8 mouse cellular contexts compared by ENCODE assay signal in the genomic region with DNA sequence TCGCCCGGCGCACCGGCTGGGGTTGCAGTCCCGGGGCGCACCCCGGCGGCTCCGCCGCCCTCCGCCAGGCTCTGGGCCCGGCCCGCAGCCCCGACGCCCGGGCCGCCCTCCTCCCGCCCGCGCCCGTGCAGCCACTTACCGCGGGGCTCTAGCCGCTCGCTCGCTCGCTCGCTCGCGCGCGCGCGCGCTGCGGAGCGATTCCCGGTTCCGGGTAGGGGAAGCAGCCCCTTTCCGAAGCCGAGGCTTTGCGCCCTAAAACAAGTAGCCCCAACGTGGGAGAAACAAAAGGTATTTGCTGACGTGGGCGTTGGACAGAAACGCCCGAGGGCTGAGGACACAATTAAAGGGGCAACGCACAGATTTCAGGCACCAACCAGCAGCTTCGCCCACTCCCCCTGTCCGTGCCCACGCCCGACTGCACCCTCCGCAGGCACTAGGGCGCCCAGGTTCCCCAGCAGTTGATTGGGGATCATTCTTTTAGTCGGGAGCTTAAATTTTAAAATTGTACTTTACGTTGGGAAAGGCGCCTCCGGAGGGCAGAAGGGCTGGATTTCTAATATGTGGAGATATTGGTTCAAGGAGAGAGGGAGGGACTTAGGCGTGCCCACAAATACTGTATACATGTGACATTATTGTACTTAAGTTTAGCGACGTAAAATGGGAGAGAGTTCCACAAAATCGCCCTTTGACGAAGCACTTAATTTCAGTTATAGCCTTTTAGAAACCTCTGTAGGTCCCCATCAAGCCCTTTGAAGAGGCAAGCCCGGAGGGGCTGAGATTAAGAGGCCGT. TPM values are rescaled to one million over a fixed set of nuclear protein-coding genes. Genes with fewer than 3 reads are reported as not detected.
DNase-seq lines count a peak whose midpoint lies in the region; ATAC-seq and TF ChIP-seq lines count a peak whose summit lies in the region.

Zbtb8a (minus strand) TSS at position 516 of the 790 bp plus-strand sequence.

- TF ChIP-seq POLR2A in limb, embryonic 14.5 days (IDR thresholded peaks at IDR 0.05; ENCODE audit: borderline replicate concordance, extremely low read depth, insufficient read depth, insufficient read length) = 0 out of 2 replicates have a peak, but pooled peaks have one; percentile 34

- peak; percentile 47 for ATAC-seq in granulocyte monocyte progenitor cell, adult 5-6 weeks (replicated peaks; ENCODE audit: poor library complexity, severe bottlenecking)
- ATAC-seq in limb, embryonic 14.5 days (ENCODE audit: low FRiP score, low read depth) = peak; percentile 69; the same call in 1 of the 2 replicates
- ATAC-seq in midbrain, embryonic 14.5 days (ENCODE audit: low FRiP score, low TSS enrichment) = peak; percentile 48
- ATAC-seq in stomach, embryonic 14.5 days (ENCODE audit: insufficient number of reproducible peaks, insufficient read depth, low FRiP score, low read depth) = peak; percentile 64

- H3K27ac ChIP-seq in limb, embryonic 14.5 days (replicated peaks; ENCODE audit: low read depth, low read length) = peak within 1 kb of the TSS; percentile 92
- peak within 1 kb of the TSS; percentile 92 for H3K27ac ChIP-seq in midbrain, embryonic 14.5 days (replicated peaks; ENCODE audit: low read depth, low read length)
- peak within 1 kb of the TSS; percentile 82 for H3K27ac ChIP-seq in stomach, embryonic 14.5 days (ENCODE audit: low read length)

- no peaks in the 10 kb centered on the region for H3K27me3 ChIP-seq in limb, embryonic 14.5 days (ENCODE audit: control insufficient read depth, insufficient read depth, low read length)
- H3K27me3 ChIP-seq in midbrain, embryonic 14.5 days (ENCODE audit: control insufficient read depth, insufficient read depth, low read length) = peaks cover 5% of the 10 kb centered on the region; the same call in 1 of the 2 replicates
- H3K27me3 ChIP-seq in stomach, embryonic 14.5 days (ENCODE audit: control insufficient read depth, insufficient read depth, low read length) = no peaks in the 10 kb centered on the region

- H3K4me1 ChIP-seq in limb, embryonic 14.5 days (ENCODE audit: control insufficient read depth, insufficient read depth, low read length) = 0 out of 2 replicates have a peak, but pooled peaks cover 8% of the 10 kb centered on the region
- H3K4me1 ChIP-seq in midbrain, embryonic 14.5 days (ENCODE audit: control insufficient read depth, insufficient read depth, low read length) = 0 out of 2 replicates have a peak, but pooled peaks cover 12% of the 10 kb centered on the region
- H3K4me1 ChIP-seq in stomach, embryonic 14.5 days (ENCODE audit: control insufficient read depth, insufficient read depth, low read length) = no peaks in the 10 kb centered on the region

- no peaks in the 10 kb centered on the region for H3K9me3 ChIP-seq in limb, embryonic 14.5 days (ENCODE audit: control insufficient read depth, low read length)
- no peaks in the 10 kb centered on the region for H3K9me3 ChIP-seq in midbrain, embryonic 14.5 days (ENCODE audit: control insufficient read depth, low read length)
- no peaks in the 10 kb centered on the region for H3K9me3 ChIP-seq in stomach, embryonic 14.5 days (ENCODE audit: control insufficient read depth, low read depth, low read length)

- DNase-seq in A20 (ENCODE audit: low read depth, low spot score) (peak; percentile 43), adipocyte (ENCODE audit: low spot score) (peak; percentile 35)
- DNase-seq in embryo, embryonic 11 days = peak; percentile 85
- peak; percentile 60 for DNase-seq in kidney, adult 18-20 months
- DNase-seq in limb, embryonic 14.5 days (ENCODE audit: low spot score) = peak; percentile 59
- peak; percentile 88 for DNase-seq in midbrain, embryonic 14.5 days

- WGBS in limb, embryonic 14.5 days = 1% methylated on average over 49 of the region's 65 CpGs
- 1% methylated on average over 60 of the region's 65 CpGs for WGBS in midbrain, embryonic 14.5 days
- 2% methylated on average over 56 of the region's 65 CpGs for WGBS in stomach, embryonic 14.5 days

- peak within 1 kb of the TSS; percentile 75 for H3K4me3 ChIP-seq in limb, embryonic 14.5 days (replicated peaks; ENCODE audit: low read length)
- peak within 1 kb of the TSS; percentile 68 for H3K4me3 ChIP-seq in midbrain, embryonic 14.5 days (replicated peaks; ENCODE audit: low read depth, low read length)
- H3K4me3 ChIP-seq in stomach, embryonic 14.5 days (ENCODE audit: low read depth, low read length) = peak within 1 kb of the TSS; percentile 47

- H3K4me2 ChIP-seq in limb, embryonic 14.5 days (replicated peaks; ENCODE audit: low read depth, low read length, severe bottlenecking) = peak within 1 kb of the TSS; percentile 67
- H3K4me2 ChIP-seq in midbrain, embryonic 14.5 days (ENCODE audit: low read length) = peak within 1 kb of the TSS; percentile 65
- H3K4me2 ChIP-seq in stomach, embryonic 14.5 days (replicated peaks; ENCODE audit: low read depth, low read length) = peak within 1 kb of the TSS; percentile 56

- peak within 1 kb of the TSS; percentile 95 for H3K9ac ChIP-seq in limb, embryonic 14.5 days (ENCODE audit: low read depth, low read length, severe bottlenecking)
- peak within 1 kb of the TSS; percentile 91 for H3K9ac ChIP-seq in midbrain, embryonic 14.5 days (replicated peaks; ENCODE audit: low read length)
- H3K9ac ChIP-seq in stomach, embryonic 14.5 days (replicated peaks; ENCODE audit: low read depth, low read length) = peak within 1 kb of the TSS; percentile 95

- no peaks in the 10 kb centered on the region for H3K36me3 ChIP-seq in limb, embryonic 14.5 days (ENCODE audit: control insufficient read depth, insufficient read depth, low read length)
- H3K36me3 ChIP-seq in midbrain, embryonic 14.5 days (ENCODE audit: control insufficient read depth, insufficient read depth, low read length) = no peaks in the 10 kb centered on the region
- no peaks in the 10 kb centered on the region for H3K36me3 ChIP-seq in stomach, embryonic 14.5 days (ENCODE audit: control insufficient read depth, insufficient read depth, low read length)

RNA-seq across cellular contexts. Expression of gene Zbtb8a, which starts in this region (rescaled TPM):
- total RNA-seq in granulocyte monocyte progenitor cell, adult 5-6 weeks (2014; fragmentation: Nextera tagmentation) = 0.30 and 5.4 TPM in 2 replicates
- total RNA-seq in granulocyte monocyte progenitor cell, adult 5-6 weeks (2017) = 6.9 and 7.6 TPM in 2 replicates
- polyA plus RNA-seq in limb, embryonic 14.5 days (2012; rRNA removed) = 16.2 and 16.8 TPM in 2 replicates
- 5.6 and 7.1 TPM in 2 replicates for polyA plus RNA-seq in limb, embryonic 14.5 days (2014; fragmentation: Nextera tagmentation; extraction: Ambion mirVana)
- polyA plus RNA-seq in midbrain, embryonic 14.5 days (2014; fragmentation: Nextera tagmentation; extraction: Ambion mirVana) = 12.4 and 13.3 TPM in 2 replicates
- polyA plus RNA-seq in stomach, embryonic 14.5 days (2014; fragmentation: Nextera tagmentation; extraction: Ambion mirVana) = 14.1 and 14.8 TPM in 2 replicates

Comparison
In these comparisons a context has a peak if more than half of its experiments do, and no peak if none do; other contexts are left out.
1. Peak in every context shown above with its lines: DNase-seq, ATAC-seq, H3K4me3 ChIP-seq and H3K27ac ChIP-seq.
2. DNase-seq: peak in every context shown above with its lines; median percentile 88 in midbrain, embryonic 14.5 days; 85 in embryo, embryonic 11 days; 60 in kidney, adult 18-20 months; 59 in limb, embryonic 14.5 days; 43 in A20; 35 in adipocyte.